Mouse (Mus musculus): Measurements from ENCODE around the gene Polm. TPM values are rescaled to one million over a fixed set of nuclear protein-coding genes. Genes with fewer than 3 reads are reported as not detected.
"Not testable (repeated sequence)": the region's sequence is repeated elsewhere in the genome, so short reads cannot be mapped to it uniquely, and the experiment has no call there.

Polm gene
- polyA plus RNA-seq, 1 experiment from 2014 or later = 5.5 TPM

DNA sequence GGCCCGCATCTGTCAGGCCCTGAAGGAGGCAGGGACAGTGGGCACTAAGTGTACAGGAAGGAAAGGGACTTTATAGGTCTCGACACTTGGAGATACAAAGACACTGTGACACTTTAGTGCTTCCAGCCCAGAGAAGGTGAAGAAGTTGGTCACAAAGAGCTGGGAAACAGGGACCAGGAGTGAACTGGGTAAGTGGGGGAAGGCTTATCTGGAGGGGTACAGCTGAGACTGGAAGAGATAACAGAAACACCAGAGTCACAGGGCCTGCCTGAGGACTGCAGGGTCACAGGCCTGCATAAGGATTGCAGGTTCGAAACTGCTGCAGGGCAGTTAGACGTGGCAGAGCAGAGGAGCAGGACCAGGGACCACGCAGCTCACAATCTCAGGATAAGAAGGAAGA lies 9.9 kb downstream of the Polm start:
- no peak overlapping the region for H3K27ac ChIP-seq (ENCODE audit: low read depth, low read length)
- no peak overlapping the region for H3K4me3 ChIP-seq (ENCODE audit: low read length)
- no peaks in the 10 kb centered on the region for H3K27me3 ChIP-seq (replicated peaks; ENCODE audit: control insufficient read depth, insufficient read depth, low read length)
- no peaks in the 10 kb centered on the region for H3K9me3 ChIP-seq (ENCODE audit: control insufficient read depth, low read length)
- H3K9ac ChIP-seq (ENCODE audit: low read depth, low read length) = no peak overlapping the region
- no peak for ATAC-seq
- H3K36me3 ChIP-seq (ENCODE audit: control insufficient read depth, insufficient read depth, low read length) = peaks cover 11% of the 10 kb centered on the region; the same call in 1 of the 2 replicates
- H3K4me1 ChIP-seq (ENCODE audit: control insufficient read depth, insufficient read depth, low read depth, low read length) = no peaks in the 10 kb centered on the region
- H3K4me2 ChIP-seq (ENCODE audit: low read length) = no peak overlapping the region
- WGBS = 93% methylated on average over 5 of the region's 5 CpGs

DNA sequence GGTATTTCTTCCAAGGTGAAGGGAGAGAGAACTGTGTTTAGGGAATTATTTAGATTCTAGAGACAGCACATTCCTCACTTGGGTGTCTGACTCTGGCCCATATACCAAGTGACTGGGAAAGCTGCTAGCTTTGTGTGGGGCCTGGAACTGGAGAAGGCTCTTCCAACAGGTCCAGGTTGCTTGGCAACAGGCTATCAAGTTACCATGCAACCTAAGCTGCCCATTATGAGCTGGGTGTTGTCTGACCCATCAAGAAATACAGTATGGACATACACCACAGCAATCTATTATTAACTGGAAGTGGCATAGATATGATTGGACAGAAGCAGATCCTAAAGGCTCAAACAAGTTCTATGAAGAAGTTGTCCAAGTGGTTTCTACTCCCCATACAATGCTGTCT lies 12.4 kb downstream of the Polm start:
- H3K36me3 ChIP-seq (ENCODE audit: control insufficient read depth, insufficient read depth, low read length) = 0 out of 2 replicates have a peak, but pooled peaks cover 4% of the 10 kb centered on the region
- no peaks in the 10 kb centered on the region for H3K9me3 ChIP-seq (ENCODE audit: control insufficient read depth, low read length)
- H3K4me1 ChIP-seq (ENCODE audit: control insufficient read depth, insufficient read depth, low read depth, low read length) = no peaks in the 10 kb centered on the region
- no peaks in the 10 kb centered on the region for H3K27me3 ChIP-seq (replicated peaks; ENCODE audit: control insufficient read depth, insufficient read depth, low read length)
- H3K27ac ChIP-seq (ENCODE audit: low read depth, low read length) = no peak overlapping the region
- no peak overlapping the region for H3K4me2 ChIP-seq (ENCODE audit: low read length)
- H3K9ac ChIP-seq (ENCODE audit: low read depth, low read length) = no peak overlapping the region
- no peak overlapping the region for H3K4me3 ChIP-seq (ENCODE audit: low read length)
- ATAC-seq = no peak

DNA sequence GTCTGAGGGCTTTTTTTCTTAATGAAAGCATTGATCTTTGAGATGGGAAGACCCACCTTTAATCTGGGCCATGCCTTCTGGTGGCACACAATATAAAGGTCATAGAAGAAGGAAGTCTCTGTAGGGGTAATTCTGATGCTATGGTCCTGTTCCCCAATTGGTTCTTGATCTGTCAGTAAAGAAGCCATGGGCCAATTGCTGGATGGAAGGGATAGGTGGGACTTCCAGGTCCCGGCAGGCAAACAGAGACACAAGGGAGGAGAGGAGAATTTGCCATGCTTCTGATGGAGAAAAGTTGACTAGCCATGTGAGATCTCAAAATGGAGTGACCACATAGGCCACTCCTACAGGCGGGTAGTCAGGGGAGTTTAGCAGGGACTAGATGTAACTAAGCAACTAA lies 18.6 kb downstream of the Polm start:
- Histone ChIP-seq H3K27ac (ENCODE audit: low read depth, low read length) (no peak overlapping the region), H3K9me3 (ENCODE audit: control insufficient read depth, low read length) (no peaks in the 10 kb centered on the region), H3K4me3 (ENCODE audit: low read length) (no peak overlapping the region), H3K9ac (ENCODE audit: low read depth, low read length) (no peak overlapping the region), H3K36me3 (ENCODE audit: control insufficient read depth, insufficient read depth, low read length) (no peaks in the 10 kb centered on the region), H3K27me3 (replicated peaks; ENCODE audit: control insufficient read depth, insufficient read depth, low read length) (no peaks in the 10 kb centered on the region), H3K4me2 (ENCODE audit: low read length) (no peak overlapping the region), H3K4me1 (ENCODE audit: control insufficient read depth, insufficient read depth, low read depth, low read length) (no peaks in the 10 kb centered on the region)
- WGBS = 63% methylated on average over 2 of the region's 2 CpGs
- ATAC-seq = no peak

DNA sequence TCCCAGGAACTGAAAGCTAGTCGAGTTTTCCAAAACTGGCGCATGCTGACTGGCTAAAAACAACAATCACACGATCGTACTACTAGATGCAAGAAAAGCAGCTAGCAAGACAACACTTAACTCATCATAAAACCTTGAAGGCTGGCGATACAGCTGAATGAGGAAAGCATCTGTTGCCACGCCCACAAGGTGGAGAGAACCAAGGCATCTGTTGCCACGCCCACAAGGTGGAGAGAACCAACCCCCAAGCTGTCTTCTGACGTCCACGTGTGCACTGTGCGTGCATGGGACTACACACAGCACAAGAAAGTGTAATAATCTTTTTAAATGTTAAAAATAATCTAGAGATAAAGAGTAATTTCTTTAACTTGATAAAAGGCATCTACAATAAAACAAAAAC lies 24.4 kb downstream of the Polm start:
- H3K9ac ChIP-seq (ENCODE audit: low read depth, low read length) = no peak overlapping the region
- H3K36me3 ChIP-seq (ENCODE audit: control insufficient read depth, insufficient read depth, low read length) = no peaks in the 10 kb centered on the region
- H3K9me3 ChIP-seq (ENCODE audit: control insufficient read depth, low read length) = no peaks in the 10 kb centered on the region
- H3K4me1 ChIP-seq (ENCODE audit: control insufficient read depth, insufficient read depth, low read depth, low read length) = no peaks in the 10 kb centered on the region
- ATAC-seq = no peak
- H3K4me2 ChIP-seq (ENCODE audit: low read length) = no peak overlapping the region
- WGBS = 78% methylated on average over 10 of the region's 10 CpGs
- no peak overlapping the region for H3K27ac ChIP-seq (ENCODE audit: low read depth, low read length)
- no peaks in the 10 kb centered on the region for H3K27me3 ChIP-seq (replicated peaks; ENCODE audit: control insufficient read depth, insufficient read depth, low read length)
- no peak overlapping the region for H3K4me3 ChIP-seq (ENCODE audit: low read length)

DNA sequence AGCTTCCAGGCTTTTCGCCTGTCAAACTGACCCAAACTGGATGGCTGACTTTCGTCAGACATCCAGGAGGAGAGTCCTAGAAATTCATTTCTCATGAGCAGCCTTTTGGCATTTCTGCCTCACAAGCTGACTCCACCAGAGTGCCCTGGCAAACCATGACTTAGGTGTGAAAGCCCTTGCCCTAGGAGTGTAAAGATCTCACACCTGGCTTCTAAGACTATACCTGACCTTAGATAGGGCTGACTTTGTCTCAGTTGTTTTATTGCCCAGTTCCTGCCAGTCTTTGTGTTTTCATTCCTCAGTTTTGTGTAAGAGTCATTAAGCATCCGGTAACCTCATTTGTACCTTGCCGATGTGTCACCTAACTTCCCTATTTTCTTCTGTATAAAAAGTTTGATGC lies 28.3 kb downstream of the Polm start:
- not testable (repeated sequence) for H3K36me3 ChIP-seq (ENCODE audit: control insufficient read depth, insufficient read depth, low read length); H3K4me1 ChIP-seq (ENCODE audit: control insufficient read depth, insufficient read depth, low read depth, low read length); ATAC-seq; H3K4me2 ChIP-seq (ENCODE audit: low read length); H3K27ac ChIP-seq (ENCODE audit: low read depth, low read length); H3K9me3 ChIP-seq (ENCODE audit: control insufficient read depth, low read length); H3K27me3 ChIP-seq (replicated peaks; ENCODE audit: control insufficient read depth, insufficient read depth, low read length); H3K4me3 ChIP-seq (ENCODE audit: low read length); H3K9ac ChIP-seq (ENCODE audit: low read depth, low read length)
- WGBS = 93% methylated on average over 4 of the region's 4 CpGs

DNA sequence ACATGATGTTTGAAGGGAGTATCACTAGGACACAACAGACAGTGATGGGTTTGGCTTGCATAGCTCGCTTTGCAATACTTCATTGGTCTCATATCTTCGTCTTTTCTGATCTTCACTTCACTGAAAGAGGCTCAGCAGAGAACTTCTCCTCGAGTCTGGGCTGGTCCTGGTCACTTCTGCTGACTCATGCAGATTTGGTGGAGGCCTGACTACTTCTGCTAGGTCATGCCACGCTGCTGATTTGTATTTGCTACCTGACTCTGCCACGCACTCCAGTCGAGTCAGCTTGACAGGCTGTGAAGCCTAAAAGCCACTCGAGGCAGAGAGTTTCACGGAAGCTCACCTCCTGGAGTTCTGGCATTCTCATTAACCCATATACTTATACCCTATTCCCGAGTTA lies 29.9 kb downstream of the Polm start:
- Histone ChIP-seq H3K27ac (ENCODE audit: low read depth, low read length) (no peak overlapping the region), H3K9ac (ENCODE audit: low read depth, low read length) (no peak overlapping the region), H3K4me1 (ENCODE audit: control insufficient read depth, insufficient read depth, low read depth, low read length) (no peaks in the 10 kb centered on the region; the same call in 1 of the 2 replicates), H3K4me3 (ENCODE audit: low read length) (no peak overlapping the region), H3K9me3 (ENCODE audit: control insufficient read depth, low read length) (no peaks in the 10 kb centered on the region), H3K36me3 (ENCODE audit: control insufficient read depth, insufficient read depth, low read length) (no peaks in the 10 kb centered on the region), H3K27me3 (replicated peaks; ENCODE audit: control insufficient read depth, insufficient read depth, low read length) (no peaks in the 10 kb centered on the region), H3K4me2 (ENCODE audit: low read length) (no peak overlapping the region)
- no peak for ATAC-seq
- 83% methylated on average over 9 of the region's 9 CpGs for WGBS

DNA sequence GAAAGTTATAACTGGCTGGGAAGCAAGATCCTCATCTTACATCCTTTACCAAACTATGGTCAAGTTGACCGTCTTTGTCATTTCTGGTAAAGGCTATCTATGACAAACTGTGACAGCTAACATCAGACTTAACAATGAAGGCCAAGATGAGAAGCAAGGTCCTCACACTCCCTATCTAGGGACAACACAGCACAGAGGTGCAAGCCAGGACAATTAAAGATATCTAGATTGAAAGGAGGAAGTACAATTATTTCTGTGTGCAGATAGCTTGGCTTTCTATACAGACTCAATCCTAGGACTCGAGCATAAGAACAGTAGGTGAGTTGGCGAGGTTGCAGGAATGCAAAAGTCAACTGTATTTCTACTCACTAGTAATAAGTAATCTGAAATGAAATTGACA lies 32.1 kb downstream of the Polm start:
- Histone ChIP-seq H3K9me3 (ENCODE audit: control insufficient read depth, low read length) (no peaks in the 10 kb centered on the region), H3K4me1 (ENCODE audit: control insufficient read depth, insufficient read depth, low read depth, low read length) (no peaks in the 10 kb centered on the region; the same call in 1 of the 2 replicates), H3K9ac (ENCODE audit: low read depth, low read length) (no peak overlapping the region), H3K36me3 (ENCODE audit: control insufficient read depth, insufficient read depth, low read length) (no peaks in the 10 kb centered on the region; the same call in 1 of the 2 replicates), H3K4me3 (ENCODE audit: low read length) (no peak overlapping the region), H3K4me2 (ENCODE audit: low read length) (no peak overlapping the region), H3K27ac (ENCODE audit: low read depth, low read length) (no peak overlapping the region), H3K27me3 (replicated peaks; ENCODE audit: control insufficient read depth, insufficient read depth, low read length) (no peaks in the 10 kb centered on the region)
- no peak for ATAC-seq
- 86% methylated on average over 3 of the region's 3 CpGs for WGBS

DNA sequence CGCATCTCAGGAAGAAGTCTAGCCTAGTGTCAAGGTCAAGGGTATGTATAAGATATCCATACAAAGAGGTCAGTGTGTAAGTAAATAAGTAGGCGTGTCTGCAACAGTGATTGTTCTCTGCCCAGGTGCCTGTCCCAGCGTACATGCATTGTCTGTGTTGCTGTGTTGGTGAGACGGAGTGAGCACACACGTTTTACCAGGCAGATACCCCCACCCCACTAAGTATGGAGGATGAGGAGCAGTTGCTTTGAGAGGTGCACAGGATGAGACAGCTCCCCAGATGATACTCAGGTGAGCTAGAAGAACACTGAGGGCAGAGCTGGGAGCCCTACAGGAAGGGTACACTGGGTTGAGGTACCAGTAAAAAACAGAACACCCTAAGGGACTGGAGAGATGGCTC lies 33.6 kb downstream of the Polm start:
- peak; percentile 26; the same call in 1 of the 2 replicates for ATAC-seq
- H3K4me2 ChIP-seq (ENCODE audit: low read length) = no peak overlapping the region
- no peak overlapping the region for H3K9ac ChIP-seq (ENCODE audit: low read depth, low read length)

DNA sequence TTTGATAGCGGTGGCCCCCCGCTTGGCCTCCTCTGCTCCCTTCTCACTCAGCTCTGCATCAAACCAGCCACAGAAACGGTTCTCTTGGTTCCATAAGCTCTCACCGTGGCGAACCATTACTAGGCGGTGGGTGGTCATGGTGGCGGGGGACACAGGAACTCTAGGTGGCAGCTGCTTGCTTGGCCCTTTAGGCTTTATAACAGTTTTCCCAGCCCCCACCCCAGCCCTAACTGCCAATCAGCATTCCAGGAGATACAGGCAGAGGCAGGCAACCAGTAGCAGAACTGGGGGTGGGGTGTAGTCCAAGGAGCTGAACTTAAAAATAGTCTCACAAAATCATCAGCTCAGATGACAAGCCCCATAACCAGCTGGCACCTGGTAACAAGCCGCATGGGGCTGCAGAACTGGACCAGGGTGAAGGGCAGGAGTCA lies 34.2 kb downstream of the Polm start, which contains the start of gene Pgam2:
Gene Pgam2, minus strand, starts transcription at position 183 of the 431 bp plus-strand sequence.
- peaks cover 15% of the 10 kb centered on the region for H3K36me3 ChIP-seq (ENCODE audit: control insufficient read depth, insufficient read depth, low read length)
- no peak within 1 kb of the TSS for H3K4me2 ChIP-seq (ENCODE audit: low read length)
- H3K9ac ChIP-seq (ENCODE audit: low read depth, low read length) = no peak within 1 kb of the TSS
- H3K9me3 ChIP-seq (ENCODE audit: control insufficient read depth, low read length) = no peaks in the 10 kb centered on the region
- WGBS = 59% methylated on average over 8 of the region's 8 CpGs
- no peak within 1 kb of the TSS for H3K27ac ChIP-seq (ENCODE audit: low read depth, low read length)
- no peak within 1 kb of the TSS for H3K4me3 ChIP-seq (ENCODE audit: low read length)
- H3K27me3 ChIP-seq (replicated peaks; ENCODE audit: control insufficient read depth, insufficient read depth, low read length) = no peaks in the 10 kb centered on the region
- 0 out of 2 replicates have a peak, but pooled peaks have one; percentile 12 for ATAC-seq
- H3K4me1 ChIP-seq (ENCODE audit: control insufficient read depth, insufficient read depth, low read depth, low read length) = no peaks in the 10 kb centered on the region; the same call in 1 of the 2 replicates

More for the DNA sequence above, 33.6 kb downstream of the Polm start:
- H3K9me3 ChIP-seq (ENCODE audit: control insufficient read depth, low read length) = no peaks in the 10 kb centered on the region
- H3K27me3 ChIP-seq (replicated peaks; ENCODE audit: control insufficient read depth, insufficient read depth, low read length) = no peaks in the 10 kb centered on the region
- no peaks in the 10 kb centered on the region; the same call in 1 of the 2 replicates for H3K4me1 ChIP-seq (ENCODE audit: control insufficient read depth, insufficient read depth, low read depth, low read length)
- H3K36me3 ChIP-seq (ENCODE audit: control insufficient read depth, insufficient read depth, low read length) = peaks cover 10% of the 10 kb centered on the region
- no peak overlapping the region for H3K4me3 ChIP-seq (ENCODE audit: low read length)
- 80% methylated on average over 5 of the region's 5 CpGs for WGBS
- H3K27ac ChIP-seq (ENCODE audit: low read depth, low read length) = no peak overlapping the region
